Mouse (Mus musculus): ENCODE data around the gene 2310034C09Rik.
"Not testable (repeated sequence)": the region's sequence is repeated elsewhere in the genome, so short reads cannot be mapped to it uniquely, and the experiment has no call there.

The 2310034C09Rik gene

DNA sequence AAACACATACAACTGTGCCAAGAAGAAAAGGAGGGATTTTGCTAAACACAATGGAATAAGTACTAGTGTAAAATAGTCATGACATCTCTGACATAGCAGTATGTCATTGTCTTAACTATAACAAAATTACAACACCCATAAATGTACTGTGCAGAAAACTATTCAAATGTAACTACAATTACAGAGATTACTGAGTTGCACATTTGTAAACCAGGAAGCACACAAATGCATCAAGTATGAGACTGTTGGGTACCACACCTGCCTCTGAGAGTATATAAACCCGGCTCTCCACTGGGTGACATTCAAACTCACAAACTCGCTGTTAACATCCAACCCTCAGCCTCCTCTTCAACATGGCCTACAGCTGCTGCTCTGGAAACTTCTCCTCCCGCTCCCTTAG, at the start of gene 2310034C09Rik:
Gene 2310034C09Rik, plus strand, starts transcription at position 301 of the 400 bp plus-strand sequence.
- DNase-seq (ENCODE audit: low read depth, low spot score), result not testable (repeated sequence)

GRCm38 (mm10) chr16:88710757-88711156, 47.9 kb upstream of the 2310034C09Rik start:
- DNase-seq (ENCODE audit: low read depth, low spot score), result peak; percentile 66

- no peak for DNase-seq (ENCODE audit: low read depth, low spot score)
Measured at GRCm38 (mm10) chr16:88711245-88711644, 47.4 kb upstream of the 2310034C09Rik start.

DNA sequence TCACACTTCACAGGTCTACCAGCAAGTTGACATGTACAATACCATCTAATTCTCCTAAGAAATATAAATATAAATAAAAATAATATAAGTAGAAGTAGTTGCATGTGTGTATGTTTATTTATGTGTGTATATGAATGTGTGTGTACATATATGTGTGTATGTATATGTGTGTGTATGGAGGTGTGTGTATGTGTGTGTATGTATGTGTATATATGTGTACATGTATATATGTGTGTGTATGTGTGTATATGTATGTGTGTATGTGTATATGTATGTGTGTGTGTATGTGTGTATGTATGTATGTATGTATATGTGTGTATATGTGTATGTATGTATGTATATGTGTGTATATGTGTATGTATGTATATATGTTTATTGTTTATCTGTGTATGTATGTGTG, 42.1 kb upstream of the 2310034C09Rik start:
- DNase-seq (ENCODE audit: low read depth, low spot score), result no peak

DNA sequence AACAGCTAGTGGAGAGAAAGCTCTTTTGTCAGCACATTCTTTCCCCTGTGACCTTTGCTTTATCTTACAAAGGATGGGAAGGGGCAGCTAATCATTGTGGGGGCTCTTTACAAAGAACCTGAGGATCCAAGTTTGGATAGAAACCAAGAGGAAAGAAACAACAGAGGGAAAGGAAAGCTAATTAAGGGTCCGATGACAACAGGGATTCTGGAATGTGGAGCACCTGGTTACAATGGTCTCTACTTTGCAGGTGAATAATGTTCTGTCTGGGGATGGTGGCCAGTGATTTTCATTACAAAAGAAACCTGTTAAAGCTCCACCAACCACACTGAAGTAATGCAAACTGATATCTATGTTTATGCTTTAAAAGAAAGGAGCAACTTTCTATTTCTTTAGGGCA, 38.6 kb upstream of the 2310034C09Rik start:
- no peak for DNase-seq (ENCODE audit: low read depth, low spot score)

DNA sequence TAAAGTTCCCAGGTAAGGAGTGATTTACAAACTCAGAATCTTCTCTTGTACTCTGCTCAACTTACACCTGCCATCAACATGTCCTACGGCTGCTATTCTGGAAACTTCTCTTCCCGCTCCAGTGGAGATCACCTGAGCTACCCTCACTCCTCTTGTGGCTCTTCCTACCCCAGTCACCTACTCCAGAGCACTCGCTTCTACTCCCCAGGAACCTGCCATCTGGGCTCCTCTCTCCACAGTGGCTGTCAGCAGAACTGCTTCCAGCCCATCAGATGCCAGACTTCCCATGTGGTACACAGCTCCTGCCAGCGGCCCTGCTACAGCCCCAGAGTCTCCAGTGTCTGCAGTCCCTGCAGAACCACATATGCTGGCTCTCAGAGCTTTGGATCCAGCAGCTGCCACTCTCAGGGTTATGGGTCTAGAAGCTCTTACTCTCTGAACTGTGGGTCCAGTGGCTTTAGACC, 29.8 kb upstream of the 2310034C09Rik start, which contains the start of gene Krtap13-1:
Gene Krtap13-1, plus strand, starts transcription at position 51 of the 464 bp plus-strand sequence.
- no peak for DNase-seq (ENCODE audit: low read depth, low spot score)

DNA sequence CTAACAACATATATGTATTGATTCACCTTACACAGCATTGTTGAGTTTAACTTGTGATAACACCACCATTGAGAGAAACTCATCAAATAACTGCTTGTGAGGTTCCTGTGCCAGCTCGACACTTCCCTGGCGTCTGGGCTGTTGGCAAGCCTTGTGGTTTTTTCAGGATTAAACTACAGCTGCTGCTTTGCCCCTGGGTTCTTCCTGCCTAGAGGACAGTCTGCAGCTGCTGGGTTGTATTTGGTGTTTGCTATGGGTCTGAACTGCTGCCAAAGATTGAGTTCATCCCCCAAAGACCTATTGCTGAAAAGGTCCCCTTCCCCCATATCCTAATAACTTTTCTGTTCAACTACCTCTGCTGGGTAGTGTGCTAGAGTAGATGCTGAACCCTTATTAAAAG, 23.3 kb upstream of the 2310034C09Rik start:
- no peak for DNase-seq (ENCODE audit: low read depth, low spot score)

DNA sequence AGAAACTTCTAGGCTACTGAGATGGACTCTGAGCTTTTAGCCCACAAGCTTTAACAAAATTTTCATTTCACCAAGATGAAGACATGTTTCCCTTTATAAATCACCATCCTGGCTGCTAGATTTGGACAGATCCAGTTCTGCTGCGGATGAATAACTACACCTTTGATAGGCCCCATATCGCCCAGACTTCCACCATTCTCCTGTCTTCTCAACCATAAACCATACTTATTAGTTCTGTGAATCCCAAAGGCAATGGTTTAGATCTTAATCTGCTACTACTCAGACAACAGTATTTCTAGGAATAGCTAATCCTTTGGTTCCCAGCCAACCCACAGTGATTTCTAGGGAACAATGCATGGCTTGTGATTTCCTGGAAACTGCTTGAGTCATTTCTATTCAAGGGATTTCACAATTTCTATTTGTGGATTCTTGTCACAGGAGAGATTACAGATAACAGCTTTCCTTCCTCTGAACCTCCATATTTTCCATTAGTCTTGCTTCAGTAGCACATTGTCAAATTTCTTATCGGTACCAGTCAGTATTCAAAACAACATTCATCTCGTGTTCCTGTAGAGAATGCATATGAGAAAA, 13.8 kb upstream of the 2310034C09Rik start:
- no peak for DNase-seq (ENCODE audit: low read depth, low spot score)

- DNase-seq (ENCODE audit: low read depth, low spot score), result no peak
Measured at GRCm38 (mm10) chr16:88747943-88748342, 10.7 kb upstream of the 2310034C09Rik start.

DNA sequence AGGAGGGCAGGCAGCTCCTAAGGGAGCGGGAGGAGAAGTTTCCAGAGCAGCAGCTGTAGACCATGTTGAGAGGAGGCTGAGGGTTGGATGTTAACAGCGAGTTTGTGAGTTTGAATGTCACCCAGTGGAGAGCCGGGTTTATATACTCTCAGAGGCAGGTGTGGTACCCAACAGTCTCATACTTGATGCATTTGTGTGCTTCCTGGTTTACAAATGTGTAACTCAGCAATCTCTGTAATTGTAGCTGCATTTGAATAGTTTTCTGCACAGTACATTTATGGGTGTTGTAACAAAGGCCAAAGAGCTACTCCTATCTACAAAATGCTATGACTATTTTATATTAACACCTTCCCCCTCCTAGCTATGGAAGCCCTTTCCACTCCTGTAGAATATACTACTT, 7.1 kb upstream of the 2310034C09Rik start, which contains the start of gene Krtap13:
Gene Krtap13, minus strand, starts transcription at position 101 of the 400 bp plus-strand sequence.
- DNase-seq (ENCODE audit: low read depth, low spot score), result not testable (repeated sequence)

- DNase-seq (ENCODE audit: low read depth, low spot score), result no peak
Measured at GRCm38 (mm10) chr16:88774106-88774505, 15.5 kb downstream of the 2310034C09Rik start, which contains the start of gene 2310057N15Rik. 2310057N15Rik (minus strand) TSS chr16:88774206.

- no peak for DNase-seq (ENCODE audit: low read depth, low spot score)
Measured at GRCm38 (mm10) chr16:88777596-88777995, 18.9 kb downstream of the 2310034C09Rik start, which contains the start of gene Gm5965. Gm5965 (plus strand) TSS chr16:88777896.

DNA sequence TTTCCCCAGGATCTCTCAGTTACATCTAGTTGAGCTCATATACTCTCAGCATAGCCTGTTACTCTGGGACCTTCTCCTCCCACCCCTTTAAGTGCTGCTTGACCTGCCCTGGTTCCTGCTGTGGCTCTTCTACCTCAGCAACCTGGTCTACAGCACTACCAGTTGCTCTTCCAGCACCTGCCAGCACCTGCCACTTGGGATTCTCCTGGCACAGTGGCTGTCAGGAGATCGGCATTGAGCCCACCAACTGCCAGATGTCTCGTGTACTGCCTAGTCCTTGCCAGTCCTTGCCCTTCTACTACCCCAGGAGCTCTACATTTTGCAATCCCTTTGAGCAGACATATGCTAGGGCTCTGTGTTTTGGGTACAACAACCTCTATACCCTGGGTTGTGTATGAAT, 28.1 kb downstream of the 2310034C09Rik start:
- DNase-seq (ENCODE audit: low read depth, low spot score), result no peak

All from 3T3-L1 (cell line).